Comparison of ENCODE assay signal across 8 mouse cellular contexts in genomic region chr6:83268144-83269010, GRCm38 (mm10). TPM values are rescaled to one million over a fixed set of nuclear protein-coding genes. Genes with fewer than 3 reads are reported as not detected.
DNase-seq lines count a peak whose midpoint lies in the region; ATAC-seq and TF ChIP-seq lines count a peak whose summit lies in the region.

No protein-coding gene starts in this region.

- no peaks in the 10 kb centered on the region for H3K79me2 ChIP-seq in C2C12 (ENCODE audit: control insufficient read depth, insufficient read depth)
- H3K79me2 ChIP-seq in liver, adult 2 months (ENCODE audit: control insufficient read depth, insufficient read depth, low read length), result no peaks in the 10 kb centered on the region

- no peak for TF ChIP-seq POLR2A in liver, adult 2 months (IDR thresholded peaks at IDR 0.05; ENCODE audit: extremely low read depth, insufficient read depth, low read length)

- H3ac ChIP-seq in C2C12 (ENCODE audit: control insufficient read depth, insufficient read length, low read depth), result peak overlapping the region; percentile 8

- ATAC-seq in heart, embryonic 12.5 days (ENCODE audit: insufficient number of reproducible peaks, low FRiP score), result peak; percentile 85
- ATAC-seq in kidney, postnatal 0 days (replicated peaks; ENCODE audit: low FRiP score, low read depth), result peak; percentile 94
- ATAC-seq in monocyte, adult 5-6 weeks (replicated peaks; ENCODE audit: insufficient number of reproducible peaks, low FRiP score, low TSS enrichment, poor library complexity, severe bottlenecking), result peak; percentile 80

- no peaks in the 10 kb centered on the region for H3K9me3 ChIP-seq in heart, embryonic 12.5 days (replicated peaks)
- no peaks in the 10 kb centered on the region for H3K9me3 ChIP-seq in kidney, postnatal 0 days (replicated peaks; ENCODE audit: low read length)

- H3K9ac ChIP-seq in heart, embryonic 12.5 days, result peak overlapping the region; percentile 70
- H3K9ac ChIP-seq in kidney, postnatal 0 days (ENCODE audit: low read depth, low read length), result peak overlapping the region; percentile 36; the same call in 1 of the 2 replicates
- peak overlapping the region; percentile 35 for H3K9ac ChIP-seq in liver, adult 2 months (ENCODE audit: low read depth, low read length)

- DNase-seq in brain, adult 2 months (ENCODE audit: low read depth, low spot score), result peak; percentile 98
- DNase-seq in fat pad, adult 2 months (ENCODE audit: extremely low read depth, low read depth, low spot score), result peak; percentile 21
- peak; percentile 95 for DNase-seq in kidney, postnatal 0 days (ENCODE audit: low spot score)
- DNase-seq in liver, adult 2 months (ENCODE audit: extremely low read depth, low read depth, low spot score), result peak; percentile 90
- peak; percentile 57 to 63 for DNase-seq in spleen, postnatal 36 days (ENCODE audit: low spot score in 2 of 2)

- peaks cover 3% of the 10 kb centered on the region; the same call in 1 of the 2 replicates for H3K4me1 ChIP-seq in heart, embryonic 12.5 days (replicated peaks)
- no peaks in the 10 kb centered on the region for H3K4me1 ChIP-seq in kidney, postnatal 0 days (replicated peaks; ENCODE audit: insufficient read depth, low read length)
- no peaks in the 10 kb centered on the region for H3K4me1 ChIP-seq in liver, adult 2 months (ENCODE audit: control insufficient read depth, insufficient read depth, low read length)

- H3K27ac ChIP-seq in heart, embryonic 12.5 days (ENCODE audit: poor library complexity, severe bottlenecking), result peak overlapping the region; percentile 42; the same call in 1 of the 2 replicates
- no peak overlapping the region for H3K27ac ChIP-seq in kidney, postnatal 0 days
- no peak overlapping the region for H3K27ac ChIP-seq in liver, adult 2 months (replicated peaks; ENCODE audit: insufficient read depth, low read depth, low read length)

- 2% methylated on average over 28 of the region's 28 CpGs for WGBS in heart, embryonic 12.5 days
- WGBS in kidney, postnatal 0 days, result under 1% methylated on average over 25 of the region's 28 CpGs
- WGBS in liver, adult 2 months, result 4% methylated on average over 28 of the region's 28 CpGs

- no peaks in the 10 kb centered on the region for H3K36me3 ChIP-seq in C2C12 (ENCODE audit: control insufficient read depth, insufficient read depth)
- no peaks in the 10 kb centered on the region for H3K36me3 ChIP-seq in heart, embryonic 12.5 days
- no peaks in the 10 kb centered on the region for H3K36me3 ChIP-seq in kidney, postnatal 0 days (ENCODE audit: insufficient read depth, low read length)
- no peaks in the 10 kb centered on the region for H3K36me3 ChIP-seq in liver, adult 2 months (ENCODE audit: control insufficient read depth, insufficient read depth, low read length)

- TF ChIP-seq CTCF in C2C12 (IDR thresholded peaks at IDR 0.05; ENCODE audit: control insufficient read depth, insufficient read depth, insufficient read length), result peak; percentile 76
- TF ChIP-seq CTCF in kidney, postnatal 0 days (IDR thresholded peaks at IDR 0.05; ENCODE audit: low read depth), result peak; percentile 79
- TF ChIP-seq CTCF in liver, adult 2 months (IDR thresholded peaks at IDR 0.05; ENCODE audit: low read depth, low read length), result peak; percentile 85

- no peaks in the 10 kb centered on the region for H3K79me3 ChIP-seq in C2C12 (ENCODE audit: low read depth)

- no peak overlapping the region for H3K4me3 ChIP-seq in C2C12 (ENCODE audit: insufficient read depth, poor library complexity, severe bottlenecking)
- H3K4me3 ChIP-seq in heart, embryonic 12.5 days, result peak overlapping the region; percentile 58
- peak overlapping the region; percentile 34 for H3K4me3 ChIP-seq in kidney, postnatal 0 days (replicated peaks; ENCODE audit: low read depth, low read length)
- peak overlapping the region; percentile 54 for H3K4me3 ChIP-seq in liver, adult 2 months (ENCODE audit: insufficient read depth, low read depth, low read length)

- peak overlapping the region; percentile 66 for H3K4me2 ChIP-seq in heart, embryonic 12.5 days
- peak overlapping the region; percentile 64 for H3K4me2 ChIP-seq in kidney, postnatal 0 days (ENCODE audit: low read length)

- no peaks in the 10 kb centered on the region for H3K27me3 ChIP-seq in C2C12 (ENCODE audit: control insufficient read depth, insufficient read depth, insufficient read length)
- 0 out of 2 replicates have a peak, but pooled peaks cover 4% of the 10 kb centered on the region for H3K27me3 ChIP-seq in heart, embryonic 12.5 days (replicated peaks)
- H3K27me3 ChIP-seq in kidney, postnatal 0 days (ENCODE audit: insufficient read depth, low read length), result no peaks in the 10 kb centered on the region
- H3K27me3 ChIP-seq in liver, adult 2 months (ENCODE audit: control insufficient read depth, insufficient read depth, low read length), result no peaks in the 10 kb centered on the region

TF ChIP-seq in C2C12, 6 proteins besides CTCF, POLR2A, EP300 and RAD21:
- TF ChIP-seq FOSL1 (IDR thresholded peaks at IDR 0.05; ENCODE audit: insufficient read depth, low read length, poor library complexity, severe bottlenecking) (no peak), MYOD1 (IDR thresholded peaks at IDR 0.05; ENCODE audit: control insufficient read depth, insufficient read length, low read depth) (peak; percentile 5), MAX (IDR thresholded peaks at IDR 0.05) (peak; percentile 25), CEBPB (IDR thresholded peaks at IDR 0.05; ENCODE audit: low read depth) (no peak), USF1 (IDR thresholded peaks at IDR 0.05; ENCODE audit: low read depth) (no peak), MYOG (IDR thresholded peaks at IDR 0.05; ENCODE audit: control insufficient read depth, extremely low read depth, insufficient read length) (no peak)
TF ChIP-seq in C2C12: peak in this region for 2.

RNA-seq across cellular contexts. Expression of gene Slc4a5, which starts 48.7 kb away (rescaled TPM):
- 0.04 TPM for polyA plus RNA-seq in C2C12 (2012; fragmentation: generic; extraction: Trizol)
- 0.27 and 0.52 TPM in 2 replicates for polyA plus RNA-seq in heart, embryonic 12.5 days (2016; fragmentation: Nextera tagmentation; extraction: Ambion mirVana)
- 0.69 and 0.86 TPM in 2 replicates for polyA plus RNA-seq in kidney, postnatal 0 days (2015; fragmentation: Nextera tagmentation; extraction: Ambion mirVana)
- under 0.01 and 0.07 TPM in 2 replicates for total RNA-seq in liver, adult 2 months (2014; rRNA removed)
- polyA plus RNA-seq in liver, adult 2 months (2012; rRNA removed), result 0.28 TPM in 1 of 2 replicates, not detected in the other
- total RNA-seq in monocyte, adult 5-6 weeks (2017), result not detected in 3 replicates

RNA-seq across cellular contexts. Expression of gene Mthfd2, which starts 57.3 kb away (rescaled TPM):
- polyA plus RNA-seq in C2C12 (2012; fragmentation: generic; extraction: Trizol), result 120 TPM
- 38.9 TPM in 2 replicates for polyA plus RNA-seq in heart, embryonic 12.5 days (2016; fragmentation: Nextera tagmentation; extraction: Ambion mirVana)
- 21.6 and 25.8 TPM in 2 replicates for polyA plus RNA-seq in kidney, postnatal 0 days (2015; fragmentation: Nextera tagmentation; extraction: Ambion mirVana)
- 0.83 and 1.6 TPM in 2 replicates for total RNA-seq in liver, adult 2 months (2014; rRNA removed)
- 0.98 and 1.1 TPM in 2 replicates for polyA plus RNA-seq in liver, adult 2 months (2012; rRNA removed)
- total RNA-seq in monocyte, adult 5-6 weeks (2017), result 25.6 to 40.2 TPM (median 28.5 TPM) in 3 replicates

RNA-seq across cellular contexts. Expression of gene Mob1a, which starts 57.4 kb away (rescaled TPM):
- polyA plus RNA-seq in C2C12 (2012; fragmentation: generic; extraction: Trizol), result 30.8 TPM
- polyA plus RNA-seq in heart, embryonic 12.5 days (2016; fragmentation: Nextera tagmentation; extraction: Ambion mirVana), result 42.6 and 43.3 TPM in 2 replicates
- polyA plus RNA-seq in kidney, postnatal 0 days (2015; fragmentation: Nextera tagmentation; extraction: Ambion mirVana), result 46.8 and 50.6 TPM in 2 replicates
- total RNA-seq in liver, adult 2 months (2014; rRNA removed), result 35.2 and 40.4 TPM in 2 replicates
- 11.6 and 11.9 TPM in 2 replicates for polyA plus RNA-seq in liver, adult 2 months (2012; rRNA removed)
- 300 to 314 TPM (median 304 TPM) in 3 replicates for total RNA-seq in monocyte, adult 5-6 weeks (2017)

Comparison
In these comparisons a context has a peak if more than half of its experiments do, and no peak if none do; other contexts are left out.
1. DNase-seq: peak in every context shown above with its lines; median percentile 98 in brain, adult 2 months; 95 in kidney, postnatal 0 days; 90 in liver, adult 2 months; 60 in spleen, postnatal 36 days; 21 in fat pad, adult 2 months.
2. RNA of gene Mthfd2, which starts 57.3 kb away (polyA plus RNA-seq): 120 TPM in C2C12 (single experiment), 38.9 TPM in heart, embryonic 12.5 days and 21.6 to 25.8 TPM in kidney, postnatal 0 days; 0.98 to 1.1 TPM in liver, adult 2 months; every median in the first group is over 10 times any median in the second.
3. Peak in every context shown above with its lines, with median percentiles within 50 percentile points of each other: CTCF ChIP-seq, ATAC-seq and H3K9ac ChIP-seq.